Mouse (Mus musculus) right cerebral cortex, postnatal 10 days (tissue): ENCODE measurements around the gene Itgb6.

Experiments used
- DNase-seq, 2 experiments: peaks; one replicate each; pipeline ENCODE4 v3.0.0; 2021; ENCODE audit warnings: low spot score in 2 of 2

Itgb6 gene

DNA sequence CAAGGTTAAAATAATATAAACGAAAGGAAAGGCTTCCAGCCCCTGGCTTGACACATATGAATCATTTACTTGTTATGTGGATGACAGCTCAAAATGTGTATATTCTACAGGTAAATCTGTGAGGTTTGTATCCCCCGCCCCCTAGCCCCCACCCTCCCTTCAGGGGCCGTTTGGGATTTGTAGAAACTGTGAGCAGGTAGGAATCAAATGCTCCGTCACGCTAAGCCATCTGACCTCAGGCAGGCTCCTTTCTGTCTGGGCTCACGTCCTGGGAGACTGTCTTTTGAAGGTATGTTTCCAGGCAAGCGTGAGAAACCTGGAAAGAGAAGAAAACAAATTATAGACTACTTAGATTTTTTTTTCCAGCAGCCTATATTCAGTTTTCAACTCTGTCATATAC, 48.0 kb downstream of the Itgb6 start:
- DNase-seq = no peak

DNA sequence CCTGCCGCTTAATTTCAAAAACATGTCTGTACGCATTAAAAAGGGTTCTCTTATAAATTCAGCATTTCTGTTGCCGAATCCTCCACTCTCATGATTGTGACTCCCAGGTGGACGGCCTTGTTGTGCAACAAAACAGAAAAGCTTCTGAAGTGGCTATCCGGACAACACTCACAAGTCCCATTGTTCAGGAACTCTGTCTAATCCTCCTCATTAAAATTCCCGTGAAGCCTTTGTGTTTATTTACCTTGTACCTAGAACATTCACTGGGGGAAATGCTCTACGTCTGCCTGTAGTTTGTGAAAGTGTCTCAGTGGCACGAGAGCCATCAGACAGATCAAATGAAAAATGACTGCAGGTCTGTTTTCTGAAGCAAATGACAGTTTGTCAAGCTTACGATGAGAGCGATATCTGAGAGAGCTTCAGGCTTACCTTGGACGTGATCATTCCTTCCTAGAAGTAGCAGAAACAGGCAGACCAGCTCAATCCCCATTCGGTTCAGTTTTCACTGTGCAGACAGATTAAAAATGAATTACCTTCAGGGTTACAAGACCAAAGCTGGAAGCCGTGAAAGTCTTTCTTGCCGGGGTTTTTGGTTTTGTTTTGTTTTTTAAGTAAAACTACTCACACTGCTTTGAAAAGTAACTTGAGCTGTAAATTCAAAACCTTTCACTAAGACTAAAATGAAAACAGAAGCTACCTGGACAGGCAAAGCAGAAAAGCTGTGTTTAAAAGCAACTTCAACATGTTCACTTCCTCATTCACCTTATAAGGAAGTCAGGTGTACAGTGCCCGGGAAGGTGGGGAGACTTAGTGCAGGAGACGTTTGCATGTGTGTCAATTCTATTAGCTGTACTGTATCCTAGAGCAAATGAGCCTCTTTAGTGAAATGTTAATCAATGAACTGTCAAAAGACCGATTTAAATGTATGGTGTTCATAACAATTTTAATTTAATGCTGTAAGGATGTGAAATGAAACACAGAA, 49.2 kb downstream of the Itgb6 start:
- DNase-seq = no peak

DNA sequence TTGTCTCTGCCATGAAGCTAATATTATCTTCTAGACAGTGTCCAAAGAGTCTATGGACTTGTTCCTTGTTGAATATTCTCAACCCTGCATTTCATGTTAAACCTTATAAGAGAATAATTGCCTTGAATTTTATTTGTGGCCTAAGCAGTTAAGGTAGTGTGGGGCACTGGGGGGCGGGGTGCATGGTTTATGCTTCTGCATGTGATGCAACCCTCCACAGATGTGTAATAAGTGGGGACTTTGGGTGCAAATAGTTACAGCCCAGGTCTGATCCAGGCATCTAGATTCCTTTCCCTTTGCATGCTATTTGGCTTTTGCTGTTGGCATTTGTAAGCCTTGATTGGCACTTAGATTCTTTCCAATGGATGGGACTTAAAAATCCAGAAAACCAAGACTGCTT, 51.2 kb downstream of the Itgb6 start:
- DNase-seq = no peak

GRCm38 (mm10) chr2:60663071-60663470, 59.4 kb downstream of the Itgb6 start:
- no peak for DNase-seq

DNA sequence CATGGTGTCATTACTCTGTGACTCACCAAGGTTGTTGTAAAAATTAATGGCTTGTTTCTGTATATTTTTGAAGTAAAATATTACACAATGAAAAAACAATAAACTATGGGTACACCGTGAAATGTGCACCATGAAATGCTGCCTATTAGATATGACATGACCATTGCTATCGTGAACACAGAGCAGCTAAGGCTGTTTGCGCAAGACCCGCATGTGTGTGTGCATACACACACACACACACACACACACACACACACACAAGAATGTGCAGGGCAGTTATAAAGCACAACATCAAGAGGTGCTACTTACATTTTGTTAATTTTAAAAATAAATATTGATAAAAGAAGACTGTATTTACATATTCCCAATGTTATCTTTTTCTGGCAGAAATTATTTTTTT, 62.5 kb downstream of the Itgb6 start:
- no peak for DNase-seq

DNA sequence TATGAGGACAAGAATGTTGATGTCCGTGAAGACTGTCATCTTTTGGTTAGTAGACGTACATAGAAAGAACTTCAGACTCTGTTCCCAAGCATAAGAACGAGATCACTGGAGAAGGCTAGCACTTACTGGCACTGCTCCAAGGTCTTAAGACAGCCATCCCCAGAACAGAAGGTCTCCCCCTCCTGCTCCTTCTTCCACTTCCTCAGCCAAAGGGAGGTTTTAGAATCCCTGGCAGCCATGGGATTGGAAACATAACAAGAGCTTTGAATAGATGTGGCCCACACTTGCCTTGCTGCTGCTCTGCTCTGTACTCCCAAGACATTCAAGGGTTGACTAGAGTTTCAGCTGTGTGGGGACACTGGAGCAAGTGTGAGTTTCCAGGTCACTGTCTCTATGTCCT, 63.5 kb downstream of the Itgb6 start:
- no peak for DNase-seq

DNA sequence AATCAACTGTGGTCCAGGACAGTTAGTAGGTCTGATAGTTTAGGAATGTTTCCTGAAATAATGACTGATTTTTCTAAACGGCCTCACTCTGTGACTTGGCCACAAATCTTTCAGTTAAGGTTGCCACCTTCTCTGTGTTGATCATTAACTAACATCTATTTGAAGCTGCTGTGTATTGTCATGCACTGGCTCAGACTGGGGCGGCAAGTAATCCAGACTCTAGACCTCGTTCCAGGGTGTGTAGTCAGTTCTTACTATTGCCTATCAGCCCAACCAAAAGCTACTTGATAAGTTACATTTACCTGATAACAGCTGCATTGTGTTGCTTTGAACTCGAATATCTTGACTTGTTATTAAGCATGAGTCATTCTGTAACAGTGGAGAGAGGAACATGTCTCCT, 67.6 kb downstream of the Itgb6 start:
- DNase-seq = no peak

DNA sequence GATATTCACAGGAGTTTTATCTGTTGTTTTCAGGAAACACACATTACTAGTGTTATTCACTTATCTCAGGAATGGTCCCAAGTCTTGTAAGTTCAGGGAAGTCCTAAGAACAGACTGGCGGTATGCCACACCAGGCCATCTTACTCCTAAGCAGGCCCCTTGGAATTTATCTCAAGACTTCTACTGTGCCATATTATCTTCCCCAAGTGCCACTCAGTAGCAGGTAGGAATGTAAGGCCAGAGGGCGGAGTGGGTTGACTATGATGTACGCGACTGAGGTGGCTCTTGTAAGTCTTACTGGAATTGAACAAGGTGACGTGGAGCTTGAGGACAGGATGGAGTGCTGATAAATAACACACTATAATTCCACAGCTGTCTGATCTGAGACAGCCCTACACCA, 72.3 kb downstream of the Itgb6 start:
- no peak for DNase-seq

- DNase-seq = no peak
Observed at GRCm38 (mm10) chr2:60647650-60648049, 74.8 kb downstream of the Itgb6 start.

DNA sequence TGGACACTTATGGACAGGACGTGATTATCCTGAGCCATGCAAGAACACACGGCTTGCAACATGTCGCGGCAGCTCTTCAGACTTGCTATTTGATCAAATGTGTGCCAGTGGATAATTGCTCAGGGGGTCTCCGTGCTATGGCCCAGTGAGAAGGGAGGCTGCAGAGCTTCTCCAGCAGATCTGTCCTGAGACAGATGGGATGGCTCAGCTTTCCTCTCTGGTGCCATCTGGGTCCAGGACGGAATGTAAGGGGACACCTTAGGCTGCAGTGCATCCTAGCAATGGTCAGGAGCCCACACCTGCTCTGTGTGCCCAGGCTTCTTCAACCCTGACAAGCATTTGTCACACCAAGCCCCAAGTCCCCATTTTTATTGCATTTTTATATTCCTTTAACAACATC, 75.9 kb downstream of the Itgb6 start:
- DNase-seq = no peak

DNA sequence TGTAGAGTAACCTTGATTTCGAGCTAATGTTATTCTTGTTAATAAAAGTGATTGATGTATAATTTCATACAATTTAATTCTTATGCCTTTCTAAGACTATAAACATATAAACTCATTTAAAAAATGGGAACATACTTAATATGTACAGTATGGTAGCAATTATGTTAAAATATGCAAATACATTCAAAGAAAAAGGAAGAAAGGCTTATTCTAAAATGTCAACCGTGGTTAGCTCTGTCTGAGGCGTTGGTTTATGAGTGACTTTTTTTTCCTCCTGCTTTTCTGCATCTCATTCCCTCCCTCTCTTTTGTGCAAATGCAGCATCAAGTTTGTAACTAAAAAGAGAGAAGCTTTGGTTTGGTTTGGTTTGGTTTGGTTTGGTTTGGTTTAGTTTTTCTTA, 79.0 kb downstream of the Itgb6 start:
- DNase-seq = no peak

GRCm38 (mm10) chr2:60642606-60643005, 79.8 kb downstream of the Itgb6 start:
- DNase-seq = no peak

GRCm38 (mm10) chr2:60640342-60640672, 82.1 kb downstream of the Itgb6 start:
- DNase-seq = no peak

DNA sequence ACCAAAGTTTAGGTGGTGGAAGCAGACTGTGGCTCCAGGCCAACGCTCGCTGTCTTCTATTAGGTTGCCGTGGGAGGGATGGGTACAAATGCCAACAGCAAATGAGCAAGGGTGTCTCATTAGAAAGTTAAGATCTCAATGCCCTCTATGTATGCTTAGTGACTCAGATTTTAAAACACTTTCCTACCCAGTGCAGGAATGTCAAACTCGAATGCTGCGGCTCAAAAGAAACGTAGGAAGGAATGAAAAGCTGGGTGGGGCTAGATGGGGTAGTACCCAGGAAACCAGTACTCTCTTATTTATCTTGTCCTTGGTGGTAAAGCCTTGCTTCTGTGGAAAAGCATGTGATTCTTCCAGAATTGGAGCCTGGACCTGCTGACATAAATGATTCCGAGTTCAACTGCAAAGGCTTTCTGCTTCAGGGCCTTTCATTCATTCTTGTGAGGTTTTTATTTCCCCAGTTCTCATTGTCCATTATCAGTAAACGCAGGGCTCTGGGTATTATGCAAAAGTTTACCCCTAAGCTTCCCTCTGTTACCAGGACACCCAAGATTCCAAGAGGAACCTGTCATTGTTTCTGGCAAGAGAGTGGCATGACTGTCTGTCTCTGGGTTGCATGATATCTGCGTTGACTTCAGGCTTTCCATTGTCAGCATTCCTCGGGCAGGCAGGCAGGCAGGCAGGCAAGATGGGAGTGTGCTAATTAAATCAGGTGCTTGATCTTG, 82.7 kb downstream of the Itgb6 start:
- no peak for DNase-seq

GRCm38 (mm10) chr2:60636910-60637761, 85.3 kb downstream of the Itgb6 start:
- no peak for DNase-seq

- DNase-seq = no peak
Observed at GRCm38 (mm10) chr2:60636481-60636880, 86.0 kb downstream of the Itgb6 start.

DNA sequence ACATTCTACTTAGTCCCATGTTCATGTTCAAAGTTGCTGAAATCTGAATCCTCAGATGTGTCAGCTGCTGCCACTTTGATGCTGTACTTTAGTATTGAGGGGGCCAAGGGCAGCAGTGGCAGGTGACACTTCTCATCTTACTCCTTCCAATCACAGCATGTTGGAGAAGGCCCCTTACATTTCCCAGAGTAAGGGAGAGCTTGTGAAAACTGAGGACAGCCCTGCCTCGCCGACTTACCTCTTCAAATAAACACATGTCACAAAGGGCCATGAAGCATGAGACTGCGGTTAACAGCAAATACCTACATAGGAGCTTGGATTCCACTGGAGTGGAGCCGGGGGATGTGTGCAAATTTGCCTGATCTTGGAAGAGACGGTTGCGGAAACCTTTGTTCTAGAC, 86.4 kb downstream of the Itgb6 start:
- no peak for DNase-seq

DNA sequence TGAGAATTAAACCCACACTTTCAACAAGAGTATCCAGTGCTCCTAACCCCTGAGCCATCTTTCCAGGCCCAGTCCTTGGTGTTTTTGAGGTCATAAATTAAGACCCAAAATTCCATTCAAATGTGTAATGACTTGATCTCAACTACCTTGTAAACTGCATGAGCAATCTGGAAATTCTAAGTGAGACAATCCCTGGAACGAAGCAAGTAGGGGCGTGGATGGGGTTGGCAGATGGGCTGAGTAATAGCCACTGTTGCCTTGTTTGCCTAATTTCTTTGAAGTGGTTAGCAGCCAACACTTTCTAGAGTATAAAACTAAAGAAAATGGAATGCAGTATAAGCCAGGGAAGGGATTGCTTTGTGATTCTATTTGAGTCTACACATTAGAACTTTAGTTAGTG, 89.7 kb downstream of the Itgb6 start:
- no peak for DNase-seq

GRCm38 (mm10) chr2:60630304-60630703, 92.1 kb downstream of the Itgb6 start:
- no peak for DNase-seq

GRCm38 (mm10) chr2:60627952-60628351, 94.5 kb downstream of the Itgb6 start:
- DNase-seq = no peak

DNA sequence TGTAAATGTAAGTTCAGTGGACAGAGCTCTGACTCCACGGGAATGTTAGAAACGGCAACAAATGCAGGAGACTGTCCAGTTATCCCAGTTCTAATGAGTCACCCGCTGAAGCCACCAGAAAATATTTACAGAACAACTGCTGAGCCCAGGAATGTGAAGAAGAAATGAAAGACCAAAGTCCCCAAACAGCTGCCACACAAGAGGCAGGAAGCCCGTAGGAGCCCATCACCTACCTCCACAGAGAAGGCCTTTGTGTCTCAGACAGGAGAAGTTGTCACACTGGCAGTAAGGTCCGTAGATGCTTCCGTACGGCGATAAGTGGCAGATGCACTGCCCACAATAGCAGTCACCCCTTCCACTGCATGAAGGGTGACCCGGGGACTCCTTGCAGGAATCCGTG, 94.9 kb downstream of the Itgb6 start:
- no peak for DNase-seq

DNA sequence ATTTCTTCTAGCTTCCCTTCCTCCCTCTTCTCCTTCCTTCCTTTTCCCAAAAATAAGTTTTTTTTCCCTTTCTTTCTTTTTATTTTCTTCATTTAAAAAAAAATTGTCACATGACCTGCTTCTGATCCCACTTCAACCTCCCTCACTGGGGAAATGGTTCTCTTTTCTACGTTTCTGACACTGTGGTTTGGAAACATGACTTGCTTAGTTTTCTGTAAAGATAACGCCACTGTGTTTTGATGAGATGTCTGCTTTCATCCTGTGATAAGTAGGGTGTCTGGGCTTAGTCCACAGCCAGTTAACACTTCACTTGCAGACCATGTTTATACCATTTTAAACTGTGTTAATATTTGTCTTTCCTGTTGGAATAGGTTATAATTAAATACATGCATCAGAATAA, 96.7 kb downstream of the Itgb6 start:
- DNase-seq = no peak
